Mouse (Mus musculus): Measurements from ENCODE around the gene Cacnb1.

The Cacnb1 gene

GRCm38 (mm10) chr11:98011716-98012115 is 11.1 kb downstream of the Cacnb1 start:
- no peak for DNase-seq (ENCODE audit: low spot score in 2 of 2)

- no peak for DNase-seq (ENCODE audit: low spot score in 2 of 2)
Measured at GRCm38 (mm10) chr11:98008087-98008486, 14.7 kb downstream of the Cacnb1 start.

- peak; percentile 52 to 78 for DNase-seq (ENCODE audit: low spot score in 2 of 2)
Measured at GRCm38 (mm10) chr11:98005686-98006085, 17.1 kb downstream of the Cacnb1 start.

GRCm38 (mm10) chr11:98005076-98005475 is 17.8 kb downstream of the Cacnb1 start:
- DNase-seq (ENCODE audit: low spot score in 2 of 2) = no peak

GRCm38 (mm10) chr11:98004161-98004560 is 18.7 kb downstream of the Cacnb1 start:
- no peak for DNase-seq (ENCODE audit: low spot score in 2 of 2)

GRCm38 (mm10) chr11:98003171-98003671 is 19.6 kb downstream of the Cacnb1 start:
- no peak for DNase-seq (ENCODE audit: low spot score in 2 of 2)

- DNase-seq (ENCODE audit: low spot score in 2 of 2) = peak in 1 of 2 experiments; percentile 69
Measured at GRCm38 (mm10) chr11:98002627-98003026, 20.2 kb downstream of the Cacnb1 start.

- DNase-seq (ENCODE audit: low spot score in 2 of 2) = no peak
Measured at GRCm38 (mm10) chr11:98001986-98002385, 20.8 kb downstream of the Cacnb1 start.

GRCm38 (mm10) chr11:98001351-98001824 is 21.4 kb downstream of the Cacnb1 start:
- DNase-seq (ENCODE audit: low spot score in 2 of 2) = no peak

GRCm38 (mm10) chr11:98000378-98001140 is 22.3 kb downstream of the Cacnb1 start:
- DNase-seq (ENCODE audit: low spot score in 2 of 2) = no peak

GRCm38 (mm10) chr11:97999748-98000147 is 23.1 kb downstream of the Cacnb1 start:
- DNase-seq (ENCODE audit: low spot score in 2 of 2) = no peak

GRCm38 (mm10) chr11:97998898-97999608 is 23.8 kb downstream of the Cacnb1 start:
- DNase-seq (ENCODE audit: low spot score in 2 of 2) = no peak

GRCm38 (mm10) chr11:97998074-97998793 is 24.6 kb downstream of the Cacnb1 start:
- DNase-seq (ENCODE audit: low spot score in 2 of 2) = no peak

- no peak for DNase-seq (ENCODE audit: low spot score in 2 of 2)
Measured at GRCm38 (mm10) chr11:97997387-97997960, 25.4 kb downstream of the Cacnb1 start.

- DNase-seq (ENCODE audit: low spot score in 2 of 2) = no peak
Measured at GRCm38 (mm10) chr11:97996691-97997090, 26.1 kb downstream of the Cacnb1 start.

- peak; percentile 59 to 62 for DNase-seq (ENCODE audit: low spot score in 2 of 2)
Measured at GRCm38 (mm10) chr11:97995564-97996288, 27.1 kb downstream of the Cacnb1 start, which contains the start of gene Arl5c. Arl5c (minus strand) TSS chr11:97996181.

- DNase-seq (ENCODE audit: low spot score in 2 of 2) = peak; percentile 78 to 84
Measured at GRCm38 (mm10) chr11:97994539-97995100, 28.2 kb downstream of the Cacnb1 start.

GRCm38 (mm10) chr11:97988530-97989096 is 34.2 kb downstream of the Cacnb1 start:
- DNase-seq (ENCODE audit: low spot score in 2 of 2) = peak; percentile 84 to 92

GRCm38 (mm10) chr11:97987551-97988526 is 35.0 kb downstream of the Cacnb1 start:
- peak; percentile 91 to 97 for DNase-seq (ENCODE audit: low spot score in 2 of 2)
